Mouse (Mus musculus) heart, adult 11 months (tissue): ENCODE measurements around the gene Adap2.
A peak's percentile ranks its signal among the peaks of the same experiment; 100 is the strongest.

Source experiments
- DNase-seq: peaks from one replicate; pipeline ENCODE4 v3.0.0; 2022

Gene Adap2

DNA sequence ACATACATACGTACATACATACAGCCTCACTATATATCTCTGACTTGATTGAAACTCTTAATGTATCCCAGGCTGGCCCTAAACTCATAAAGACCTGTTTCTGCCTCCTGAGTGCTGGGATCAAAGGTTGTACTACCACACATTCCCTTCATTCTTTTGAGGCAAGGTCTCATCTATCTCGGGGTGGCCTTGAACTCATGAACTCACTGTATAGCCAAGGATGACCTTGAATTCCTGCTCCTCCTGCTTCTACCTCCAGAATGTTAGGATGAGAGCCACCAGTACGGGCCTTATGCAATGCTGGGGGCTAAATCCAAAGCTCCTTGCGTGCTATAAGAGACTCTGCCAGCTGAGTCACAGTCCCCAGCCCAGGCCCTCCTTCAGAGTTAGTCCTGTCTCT lies 7.1 kb downstream of the Adap2 start:
- DNase-seq = no peak

DNA sequence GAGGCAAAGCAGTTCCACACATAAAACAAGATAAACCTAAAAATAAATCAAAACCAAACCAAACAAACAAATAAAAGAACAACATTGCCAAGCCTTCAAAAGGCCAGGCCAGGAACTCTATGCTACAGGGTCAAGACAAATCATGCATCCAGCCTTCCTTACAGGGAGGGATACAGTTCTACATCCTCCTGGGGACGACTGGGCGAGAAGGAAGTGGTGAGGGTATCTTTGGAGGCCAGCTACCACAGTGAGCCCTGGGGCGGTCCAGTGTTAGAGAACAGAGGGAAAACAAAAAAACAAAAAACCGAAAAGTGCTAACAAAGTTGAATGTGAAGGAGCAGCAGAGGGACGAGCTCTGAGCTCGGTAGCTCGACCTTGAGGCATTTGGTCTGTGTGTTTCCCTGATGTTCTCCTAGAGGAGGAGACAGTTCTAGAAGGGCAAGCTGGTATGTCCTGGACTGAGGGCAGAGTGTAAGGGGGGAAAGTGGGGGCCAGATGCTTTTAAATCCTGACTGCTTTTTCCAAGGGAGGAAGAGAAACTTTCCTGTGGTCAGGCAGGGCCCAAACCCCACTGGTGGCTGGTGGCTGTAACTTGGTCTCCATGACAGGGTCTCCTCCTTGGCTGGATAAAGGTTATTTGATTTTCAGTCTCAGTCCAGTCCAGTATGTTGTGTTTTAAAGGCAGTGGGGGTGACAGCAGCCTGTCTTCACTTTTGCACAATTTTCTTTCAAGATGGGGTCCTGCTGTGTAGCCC lies 9.6 kb downstream of the Adap2 start:
- DNase-seq = peak; percentile 90

DNA sequence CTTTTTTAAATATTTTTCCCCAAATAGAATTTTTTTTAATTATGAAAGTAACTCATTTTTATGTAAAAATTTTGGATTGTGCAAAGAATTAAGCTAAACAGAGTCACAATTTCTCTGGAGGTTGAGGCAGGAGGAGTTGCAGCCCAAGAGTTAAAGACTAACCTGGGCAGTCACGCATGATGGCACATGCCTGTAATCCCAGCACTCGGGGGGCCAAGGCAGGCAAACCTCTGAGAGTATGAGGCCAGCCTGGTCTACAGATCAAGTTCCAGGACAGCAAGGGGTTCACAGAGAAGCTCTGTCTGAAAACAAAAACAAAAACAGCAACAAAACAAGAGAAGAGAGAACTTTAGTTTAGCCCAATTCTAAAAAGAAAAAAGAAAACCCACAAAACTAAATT lies 10.3 kb downstream of the Adap2 start:
- peak; percentile 64 for DNase-seq

DNA sequence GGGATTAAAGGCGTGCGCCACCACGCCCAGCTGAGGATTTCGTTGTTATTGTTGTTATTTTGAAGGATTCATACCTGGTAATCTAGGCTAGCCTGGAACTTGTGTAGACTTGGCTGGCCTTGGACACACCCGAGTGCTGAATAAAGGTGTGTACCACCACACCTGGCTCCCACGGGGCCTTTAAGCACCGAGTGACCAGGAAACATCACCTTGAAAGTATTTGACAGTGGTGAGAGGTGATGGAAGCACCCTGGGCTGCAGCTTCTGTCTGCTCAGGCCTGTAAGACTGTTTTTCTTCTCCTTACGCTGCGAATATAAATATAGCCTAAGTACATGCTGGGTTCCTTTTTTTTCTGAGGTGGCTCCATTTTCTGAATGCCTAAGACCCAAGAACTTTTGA lies 14.2 kb downstream of the Adap2 start:
- DNase-seq = peak; percentile 77

DNA sequence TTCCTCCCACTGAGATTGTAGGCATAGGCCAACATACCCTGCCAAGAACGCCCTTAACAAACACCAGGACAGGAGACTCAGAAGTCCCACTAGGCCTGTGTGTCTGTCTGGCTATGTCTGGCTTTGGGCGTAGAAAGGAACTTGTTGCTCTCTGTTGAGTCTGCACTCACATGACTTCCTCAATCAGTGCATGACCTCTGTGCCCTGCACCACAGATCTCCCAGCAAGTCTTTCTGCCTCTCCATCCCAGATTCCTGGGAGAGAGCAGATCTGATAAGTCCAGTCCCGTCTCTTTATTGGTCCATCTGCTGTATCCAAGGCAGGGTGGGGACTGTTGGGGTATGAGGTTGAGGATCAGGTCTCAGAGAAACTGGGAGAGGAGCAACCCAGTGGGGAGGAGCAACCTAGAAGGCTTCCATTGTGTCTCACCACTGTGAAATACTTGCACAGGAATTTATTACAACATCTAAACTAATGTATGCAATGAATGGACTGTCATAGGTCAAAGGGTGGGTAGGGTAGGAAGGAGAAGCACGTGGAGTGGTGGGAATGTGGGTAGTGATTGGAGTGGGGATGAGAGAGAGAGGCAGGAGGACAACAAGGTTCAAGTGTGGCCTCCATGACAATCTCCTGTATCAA lies 14.8 kb downstream of the Adap2 start:
- DNase-seq = peak; percentile 96

DNA sequence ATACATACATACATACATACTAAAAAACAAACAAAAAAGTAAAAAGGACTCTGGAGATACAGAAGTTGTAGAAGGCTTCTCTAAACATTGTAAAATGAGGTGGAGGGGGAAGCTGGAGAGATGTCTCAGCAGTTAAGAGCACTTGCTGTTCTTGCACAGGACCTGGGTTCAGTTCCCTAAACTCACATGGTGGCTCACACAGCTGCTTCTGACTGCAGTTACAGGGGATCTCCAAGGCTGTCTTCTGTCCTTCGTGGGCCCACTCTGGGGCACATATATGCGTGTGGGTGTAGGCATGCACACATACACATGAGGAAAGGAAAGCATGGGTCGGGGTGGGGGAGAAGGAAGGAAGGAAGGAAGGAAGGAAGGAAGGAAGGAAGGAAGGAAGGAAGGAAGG lies 15.7 kb downstream of the Adap2 start:
- DNase-seq = peak; percentile 93

DNA sequence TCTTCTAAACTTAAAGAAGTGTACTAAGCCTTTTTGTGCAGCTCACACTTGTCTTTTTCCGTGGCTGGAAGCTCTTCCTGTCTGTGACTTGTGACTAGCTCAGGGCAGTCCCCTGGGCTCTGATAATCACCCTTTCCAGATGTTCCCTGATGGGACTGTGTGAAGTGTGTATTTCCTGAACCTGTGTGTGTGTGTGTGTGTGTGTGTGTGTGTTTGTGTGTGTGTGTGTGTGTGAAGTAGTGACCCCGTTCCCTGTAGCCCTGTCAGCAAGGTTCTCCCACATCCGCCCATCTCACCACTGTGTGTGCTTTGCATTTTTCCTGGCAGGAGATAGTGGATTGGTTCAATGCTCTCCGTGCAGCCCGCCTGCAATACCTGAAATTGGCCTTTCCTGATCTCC lies 16.4 kb downstream of the Adap2 start:
- peak; percentile 94 for DNase-seq

DNA sequence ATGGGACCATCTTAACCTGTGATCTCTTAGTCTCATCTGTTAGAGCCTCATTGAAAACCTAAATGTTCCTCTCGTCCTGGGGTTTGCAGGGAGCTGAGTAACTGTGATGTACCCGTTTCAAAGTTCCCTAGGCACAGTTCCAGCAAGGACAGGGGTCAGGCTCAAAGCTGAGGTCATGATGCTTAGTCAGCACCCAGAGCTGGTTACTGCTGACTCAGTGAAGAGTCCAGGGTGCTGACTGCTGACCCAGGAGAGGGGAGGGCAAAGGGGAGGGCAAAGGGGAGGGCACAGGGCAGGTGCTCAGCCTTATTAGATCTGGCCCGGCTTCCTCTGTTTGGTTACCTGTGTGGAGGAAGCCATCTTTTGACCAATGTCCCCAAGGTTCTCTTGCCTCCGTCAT lies 18.0 kb downstream of the Adap2 start:
- peak; percentile 97 for DNase-seq

DNA sequence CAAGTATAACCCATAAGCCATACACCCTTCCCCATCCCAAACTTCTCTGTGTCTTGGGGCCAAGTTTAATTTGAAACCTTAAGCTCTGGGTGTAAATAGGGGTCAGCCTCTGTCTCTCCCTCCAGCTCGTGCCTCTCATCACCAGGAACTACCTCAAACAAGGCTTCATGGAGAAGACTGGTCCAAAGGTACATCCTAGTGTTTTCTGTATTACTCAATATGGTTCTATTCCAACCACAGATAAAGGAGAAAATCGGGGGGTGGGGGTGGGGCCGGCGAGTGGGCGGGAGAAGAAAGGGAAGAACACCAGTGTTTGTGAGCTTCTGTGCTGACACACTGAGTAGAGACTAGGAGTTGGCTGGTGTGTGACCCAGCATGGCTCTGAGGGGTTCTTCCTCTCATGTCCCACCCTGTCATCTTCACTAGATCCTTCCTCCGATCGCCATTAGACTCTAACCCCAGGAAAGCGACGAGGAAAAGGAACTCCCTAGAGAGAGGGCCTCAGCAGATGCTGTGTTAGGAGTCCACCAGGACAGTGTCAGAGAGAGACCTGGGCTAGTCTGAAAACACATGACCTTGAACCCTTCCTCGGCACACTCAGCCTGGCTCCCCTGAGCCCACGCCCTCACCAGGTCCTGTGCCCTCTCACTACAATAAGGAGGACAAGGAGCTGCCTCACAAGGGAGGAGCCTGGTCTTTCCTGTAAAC lies 20.2 kb downstream of the Adap2 start:
- DNase-seq = peak; percentile 91

DNA sequence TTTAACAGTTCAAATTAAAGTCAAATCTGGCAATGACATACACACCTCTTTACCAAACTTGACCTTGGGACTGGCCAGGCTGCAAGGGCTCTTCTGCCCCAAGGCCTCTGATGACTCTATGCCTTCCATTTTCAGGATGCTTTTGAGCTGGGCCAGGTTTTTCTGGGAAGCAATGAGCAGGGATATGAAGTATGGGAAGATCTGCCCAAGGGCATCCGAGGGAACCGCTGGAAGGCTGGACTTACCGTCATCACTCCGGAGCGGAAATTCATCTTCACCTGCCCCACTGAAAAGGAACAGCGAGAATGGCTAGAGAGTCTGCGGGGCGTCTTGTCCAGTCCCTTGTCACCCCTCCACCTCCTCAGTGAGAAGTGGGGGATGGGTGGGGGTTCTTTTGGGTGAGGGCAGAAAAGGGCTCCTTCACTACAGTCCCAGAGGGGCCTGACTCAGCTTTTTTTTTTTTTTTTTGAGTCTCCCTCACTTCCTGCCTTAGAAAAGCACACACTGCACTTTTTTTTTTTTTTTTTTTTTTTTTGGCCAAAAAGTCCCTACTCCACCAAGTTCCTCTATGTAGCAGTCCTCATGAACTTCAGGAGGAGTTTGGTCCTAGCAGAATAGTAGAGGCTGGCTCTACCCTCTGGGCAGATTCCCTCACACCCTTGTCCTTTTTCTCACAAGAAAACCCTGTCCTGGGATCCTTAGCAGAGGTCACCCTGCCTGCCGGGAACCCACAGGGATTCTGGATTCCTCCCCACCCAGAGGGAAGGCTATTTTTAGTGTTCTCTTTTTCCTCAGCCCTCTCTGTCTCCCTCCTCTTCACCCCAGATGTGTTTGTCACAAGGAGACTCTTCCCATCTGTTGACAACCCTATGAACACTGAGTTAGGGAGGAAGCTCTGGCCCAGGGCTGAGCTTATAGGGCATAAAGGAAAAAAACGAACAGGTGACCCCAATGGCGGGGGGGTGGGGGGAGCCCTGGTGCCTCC lies 23.3 kb downstream of the Adap2 start:
- peak; percentile 97 for DNase-seq

DNA sequence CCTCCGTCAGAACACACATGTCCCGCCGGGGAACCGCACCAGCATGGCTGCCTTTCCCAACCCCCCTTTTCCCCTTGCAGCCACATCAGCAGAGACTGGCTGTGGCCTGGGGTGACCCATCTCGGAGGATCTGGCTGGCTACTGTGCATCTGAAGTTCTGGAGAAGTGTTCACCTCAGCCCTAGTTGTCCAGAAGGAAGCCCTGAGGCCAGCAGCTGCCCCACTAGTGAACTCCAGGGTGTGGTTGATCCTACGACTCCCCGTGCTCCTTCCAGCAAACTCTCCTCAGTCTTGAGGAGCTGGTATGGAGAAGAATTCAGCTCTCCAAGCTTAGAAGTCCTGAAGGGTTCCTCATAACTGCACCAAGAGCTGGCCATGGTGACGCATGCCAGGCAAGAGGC lies 24.4 kb downstream of the Adap2 start:
- peak; percentile 92 for DNase-seq

DNA sequence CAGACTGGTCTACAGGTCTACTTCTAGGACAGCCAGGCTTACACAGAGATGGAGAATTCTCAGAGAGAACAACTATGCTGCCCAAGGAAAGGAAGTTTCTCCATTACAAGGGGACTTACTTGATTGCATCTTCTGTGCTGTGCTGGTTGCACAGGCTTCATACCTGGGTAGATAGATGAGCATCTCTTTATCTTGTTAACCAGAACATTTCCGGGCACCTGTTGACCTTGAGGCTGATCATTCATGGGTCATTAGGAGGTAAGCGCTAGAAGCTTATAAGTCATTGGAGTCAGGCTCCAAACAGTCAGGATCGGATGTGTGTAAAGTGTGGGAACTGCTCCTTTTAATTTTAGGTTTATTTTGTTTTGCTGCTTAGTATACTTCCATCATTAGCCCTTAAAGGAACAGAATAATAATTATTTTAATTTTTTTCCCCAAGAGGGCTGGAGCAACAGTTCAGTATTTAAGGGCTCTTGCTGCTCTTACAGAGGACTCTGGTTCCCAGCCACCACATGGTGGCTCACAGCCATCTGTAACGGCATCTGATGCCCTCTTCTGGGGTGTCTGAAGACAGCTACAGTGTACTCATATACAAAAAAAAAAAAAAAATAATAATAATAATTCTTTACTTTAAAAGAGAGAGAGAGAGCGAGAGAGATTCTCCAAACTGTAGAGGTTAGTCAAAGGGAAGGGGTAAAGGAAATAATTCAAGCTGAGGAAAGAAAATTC lies 27.3 kb downstream of the Adap2 start:
- DNase-seq = peak; percentile 82

DNA sequence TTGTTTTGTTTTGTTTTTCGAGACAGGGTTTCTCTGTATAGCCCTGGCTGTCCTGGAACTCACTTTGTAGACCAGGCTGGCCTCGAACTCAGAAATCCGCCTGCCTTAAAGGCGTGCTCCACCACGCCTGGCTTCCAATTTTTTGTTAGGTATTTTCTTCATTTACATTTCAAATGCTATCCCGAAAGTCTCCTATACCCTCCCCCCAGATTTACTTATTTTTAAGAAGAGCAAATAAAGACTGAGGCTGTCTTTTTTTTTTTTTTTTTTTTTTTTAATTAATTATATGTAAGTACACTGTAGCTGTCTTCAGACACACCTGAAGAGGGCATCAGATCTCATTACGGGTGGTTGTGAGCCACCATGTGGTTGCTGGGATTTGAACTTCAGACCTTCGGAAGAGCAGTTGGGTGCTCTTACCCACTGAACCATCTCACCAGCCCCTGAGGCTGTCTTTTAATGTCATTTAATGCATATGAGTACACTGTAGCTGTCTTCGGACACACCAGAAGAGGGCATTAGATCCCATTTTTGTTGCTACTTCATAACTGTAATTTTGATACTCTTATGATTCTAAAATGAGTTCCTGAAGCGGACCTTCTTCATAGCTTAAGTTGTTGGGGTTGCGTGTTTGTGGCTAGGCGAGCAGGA lies 29.3 kb downstream of the Adap2 start:
- peak; percentile 86 for DNase-seq

DNA sequence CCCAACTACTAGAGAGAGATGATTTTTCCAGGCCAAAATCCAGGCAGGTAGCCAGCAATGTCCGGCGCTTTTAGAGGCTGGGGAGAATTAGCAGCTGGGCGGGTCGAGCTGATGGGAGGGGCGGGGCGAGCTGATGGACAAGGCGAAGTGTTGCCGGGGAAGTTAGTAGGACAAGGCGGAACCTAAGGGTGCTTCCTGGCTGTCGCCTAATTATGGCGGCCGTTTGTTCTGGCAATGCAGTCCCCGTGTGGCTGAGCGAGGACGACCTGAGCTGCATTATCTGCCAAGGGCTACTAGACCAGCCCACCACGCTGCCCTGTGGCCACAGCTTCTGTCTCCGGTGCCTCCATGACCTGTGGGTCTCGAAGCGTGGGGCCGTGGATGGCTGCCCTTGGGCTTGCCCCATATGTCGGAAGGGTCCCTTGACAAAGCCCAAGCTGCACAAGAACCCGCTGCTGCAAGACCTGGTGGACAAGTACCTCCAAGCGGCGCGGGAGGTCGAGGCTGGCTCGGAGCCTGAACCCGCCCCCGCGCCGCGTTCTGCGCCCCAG lies 29.9 kb downstream of the Adap2 start, which contains the start of gene Rnf135:
TSS of gene Rnf135 (plus strand) at position 147 of the 551 bp plus-strand sequence.
- DNase-seq = peak; percentile 100

DNA sequence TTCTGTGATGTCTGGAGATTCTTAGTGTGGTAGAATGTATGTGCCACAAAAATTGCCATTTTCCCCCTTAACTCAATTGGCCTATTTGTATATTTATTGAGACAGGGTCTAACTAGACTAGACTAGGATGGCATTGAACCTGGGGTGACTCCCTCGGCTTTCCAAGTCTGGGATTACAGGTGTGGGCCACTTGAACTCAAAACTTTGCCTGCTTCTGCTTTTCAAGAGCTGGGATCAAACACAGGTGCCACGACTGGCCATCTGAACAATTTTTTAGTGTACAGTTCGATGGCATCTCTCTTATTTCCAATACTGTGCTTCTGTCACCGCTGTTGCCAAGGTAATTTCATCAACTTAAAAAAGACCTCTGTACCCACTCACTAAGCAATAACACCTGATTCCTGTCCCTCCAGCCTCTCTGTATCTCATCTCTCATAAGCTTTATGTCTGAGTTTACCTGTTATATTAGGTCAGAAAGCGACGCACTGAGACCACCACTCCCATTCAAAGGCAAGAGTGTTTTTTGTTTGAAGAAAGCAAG lies 30.7 kb downstream of the Adap2 start:
- peak; percentile 89 for DNase-seq

DNA sequence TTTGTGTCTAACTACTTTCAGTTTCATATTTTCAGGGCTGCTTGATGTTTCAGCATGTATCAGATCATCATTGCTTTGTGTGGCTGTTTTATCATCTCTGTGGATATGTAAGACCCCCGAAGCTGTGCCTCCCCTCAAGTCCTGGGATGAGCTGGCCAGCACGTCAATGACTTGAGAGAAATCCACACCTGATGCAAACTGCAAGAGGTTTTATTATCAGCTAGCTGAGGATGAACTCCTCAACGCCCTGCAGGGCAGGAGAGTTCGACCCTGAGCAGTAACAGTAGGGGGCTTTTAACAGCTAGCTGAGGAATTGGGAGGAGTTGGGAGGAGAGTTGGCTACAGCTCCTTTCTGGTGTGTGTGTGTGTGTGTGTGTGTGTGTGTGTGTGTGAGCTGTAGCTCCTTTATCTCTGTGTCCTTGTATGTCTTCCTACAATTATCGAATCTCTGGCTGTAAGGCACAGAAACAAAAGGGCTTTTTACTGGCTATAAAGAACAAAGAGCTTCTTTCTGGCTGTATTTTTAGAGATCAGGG lies 31.6 kb downstream of the Adap2 start:
- DNase-seq = peak; percentile 83

DNA sequence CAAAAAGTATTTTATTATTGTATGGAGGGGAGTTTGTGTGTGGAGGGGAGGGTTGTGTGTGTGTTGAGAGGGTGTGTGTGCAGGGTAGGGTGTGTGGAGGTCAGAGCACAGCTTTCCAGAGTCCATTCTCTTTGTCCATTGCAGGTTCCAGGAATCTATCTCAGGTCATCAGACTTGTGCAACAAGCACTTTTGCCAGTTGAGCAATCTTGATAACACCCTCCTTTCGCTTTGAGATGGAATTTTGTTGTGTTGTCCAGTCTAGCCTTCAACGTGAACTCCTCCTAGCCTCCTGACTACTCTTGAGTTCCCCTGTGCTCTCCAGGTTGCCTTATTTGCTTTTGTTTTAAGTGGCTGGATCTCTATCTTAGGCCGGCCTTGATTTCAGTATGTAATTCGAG lies 36.4 kb downstream of the Adap2 start:
- DNase-seq = peak; percentile 15

DNA sequence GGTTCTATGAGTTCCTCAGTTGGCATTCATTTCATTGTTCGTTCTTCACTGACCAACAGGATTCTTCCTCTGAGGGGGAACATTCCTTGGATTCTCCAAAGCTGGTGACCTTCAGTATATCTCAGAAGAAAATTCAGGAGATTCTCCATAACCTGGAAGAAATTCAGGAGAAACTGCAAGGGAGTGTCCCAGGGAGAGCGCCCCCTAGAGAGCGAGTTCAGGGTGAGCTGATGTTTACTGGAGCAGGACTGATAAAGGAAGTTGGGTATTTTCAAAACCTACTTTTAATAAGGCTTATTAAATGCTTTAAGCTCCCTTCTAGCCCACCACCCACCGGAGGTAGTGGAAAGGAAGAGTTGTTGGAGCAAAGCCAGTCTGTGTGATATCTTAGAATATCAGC lies 39.9 kb downstream of the Adap2 start:
- DNase-seq = peak; percentile 29

DNA sequence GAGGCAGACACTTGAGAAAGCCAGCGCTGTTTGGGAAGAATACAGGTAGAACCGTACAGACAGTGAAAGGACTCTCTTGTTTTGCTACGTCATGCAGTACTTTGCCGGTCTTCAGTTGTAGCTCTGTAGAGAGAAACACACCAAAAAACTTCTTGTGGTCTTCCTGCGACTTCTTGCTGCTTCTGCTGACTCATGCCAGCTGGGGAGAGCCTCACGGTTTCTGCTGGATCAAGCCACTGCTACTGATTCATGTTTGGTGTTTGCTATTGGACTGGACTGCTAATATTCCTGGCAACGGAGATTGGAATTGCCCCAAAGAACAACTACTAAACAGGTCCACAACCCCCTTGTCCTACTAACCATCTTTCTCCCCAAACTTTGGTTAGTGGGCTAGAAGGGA lies 42.4 kb downstream of the Adap2 start:
- DNase-seq = peak; percentile 69

DNA sequence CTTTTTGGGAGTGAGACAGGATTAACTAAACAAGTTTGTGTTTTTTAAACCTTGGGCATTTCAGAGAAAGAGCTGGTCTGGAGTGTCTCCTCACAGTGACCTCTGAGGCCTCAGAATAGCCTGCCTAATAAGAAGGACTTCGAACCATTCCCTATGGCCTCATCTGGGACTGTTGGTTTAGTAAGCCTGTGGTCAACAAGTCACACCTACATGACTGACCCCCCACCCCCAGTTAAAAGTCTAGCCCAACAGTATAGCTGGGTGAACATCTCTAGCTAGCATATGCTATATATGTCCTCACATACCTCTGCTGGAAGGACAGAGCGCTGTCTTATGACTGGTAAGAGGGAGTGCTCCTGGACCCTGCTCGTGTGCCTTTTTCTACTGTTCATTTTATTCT lies 45.4 kb downstream of the Adap2 start:
- peak; percentile 83 for DNase-seq

DNA sequence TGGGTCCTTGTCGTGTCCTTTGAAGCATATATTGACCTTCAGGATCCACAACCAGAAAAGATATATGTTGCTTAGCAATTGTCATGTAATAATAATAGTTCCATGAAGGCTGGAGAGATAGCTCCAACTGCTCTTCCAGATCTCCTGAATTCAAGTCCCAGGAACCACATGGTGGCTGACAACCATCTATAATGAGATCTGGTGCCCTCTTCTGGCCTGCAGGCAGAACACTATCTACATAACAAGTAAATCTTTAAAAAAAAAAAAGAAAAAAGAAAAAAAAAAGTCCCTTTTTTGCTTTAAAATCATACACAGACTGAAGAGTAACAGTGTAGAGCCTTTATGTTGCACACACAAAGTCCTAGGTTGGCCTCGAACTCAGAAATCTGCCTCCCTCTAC lies 45.9 kb downstream of the Adap2 start:
- no peak for DNase-seq
